Mouse (Mus musculus) gastrocnemius, postnatal 14 days (tissue): ENCODE data around the gene Ccdc113. TPM values are rescaled to one million over a fixed set of nuclear protein-coding genes. Genes with fewer than 3 reads are reported as not detected.

Experiments used
- DNase-seq: peaks from one replicate; pipeline ENCODE4 v3.0.0; 2021; ENCODE audit warnings: mixed read lengths
- intact Hi-C: fragments of 180-260 bp; cut with DNase I; formaldehyde crosslinking; loops from one replicate; pipeline ENCODE4 v1.15.1; 2025; ENCODE audit warnings: low total_unique reads
- total RNA-seq, 2 experiments: library from RNA; stranded (reverse); gene quantifications; 2 replicates each; pipeline ENCODE4 v1.2.3; 2021

Ccdc113 gene
- total RNA-seq, 2 experiments from 2014 or later: not detected

DNA sequence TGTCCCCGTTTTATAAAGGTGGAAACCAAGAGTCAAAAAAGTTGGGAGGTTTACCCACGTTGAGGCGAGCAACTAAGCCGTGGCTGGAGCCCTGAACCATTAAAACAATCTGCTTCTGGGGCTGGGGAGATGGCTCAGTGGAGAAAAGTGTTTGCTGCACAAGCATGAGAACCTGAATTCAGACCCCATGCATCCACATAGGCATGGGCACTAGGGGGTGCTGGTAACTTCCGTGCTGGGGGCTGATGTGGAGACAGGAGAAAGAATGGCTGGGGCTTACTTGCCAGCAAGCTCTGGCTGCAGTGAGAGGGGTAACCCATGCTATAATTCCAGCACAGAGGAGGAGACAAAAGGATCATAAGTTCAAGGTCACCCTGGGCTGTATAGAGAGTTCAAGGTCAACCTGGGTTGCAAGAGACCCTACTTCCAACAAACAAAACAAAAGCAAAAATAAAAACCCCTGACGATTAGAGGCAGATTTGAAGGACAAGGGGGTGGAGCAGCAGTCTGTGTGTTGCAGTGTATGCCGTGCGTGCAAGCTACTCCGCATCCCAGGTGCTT lies 5.1 kb upstream of the Ccdc113 start:
- intact Hi-C loops: no loop called here
- no peak for DNase-seq

DNA sequence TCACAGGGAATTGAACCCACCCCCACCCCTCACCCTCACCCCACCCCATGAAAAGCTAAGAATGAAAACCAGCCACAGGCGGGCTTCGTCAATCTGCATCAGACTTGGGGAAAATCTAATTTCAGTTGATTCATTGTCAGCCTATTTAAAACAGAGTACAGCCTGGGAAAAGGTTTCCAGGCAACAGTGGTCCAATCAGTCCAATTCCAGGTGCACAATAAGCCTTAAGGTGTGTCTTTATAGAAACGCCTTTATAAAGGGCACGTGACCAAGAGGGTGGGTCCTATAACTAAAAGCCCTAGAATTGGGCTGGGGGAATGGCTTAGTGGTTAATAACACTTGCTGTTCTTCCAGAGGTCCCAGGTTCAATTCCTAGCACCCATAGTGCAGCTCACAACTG lies 1.7 kb upstream of the Ccdc113 start:
- no peak for DNase-seq
- intact Hi-C loops: no loop called here

DNA sequence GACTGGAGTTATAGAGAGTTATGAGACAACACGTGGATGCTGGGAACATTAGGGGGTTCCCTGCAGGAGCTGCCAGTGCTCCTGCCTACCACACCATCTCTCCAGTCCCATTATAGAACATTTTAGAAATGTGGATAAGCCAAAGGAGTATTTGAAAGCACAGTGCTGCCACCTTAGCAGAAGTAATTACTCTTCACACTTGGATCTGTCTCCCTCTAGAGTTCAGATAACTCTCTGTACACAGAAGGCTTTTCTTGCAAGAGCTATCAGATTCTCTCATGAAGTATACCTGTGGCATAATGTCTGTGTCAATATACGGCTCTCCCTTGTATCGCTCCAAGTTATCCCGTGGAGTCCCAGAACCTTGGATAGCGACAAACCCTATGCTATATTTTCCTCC lies 5.6 kb downstream of the Ccdc113 start:
- intact Hi-C loops: loop anchor here (5.0 kb wide), 1 partner anchor 908 kb away; no protein-coding TSS in a partner anchor

DNA sequence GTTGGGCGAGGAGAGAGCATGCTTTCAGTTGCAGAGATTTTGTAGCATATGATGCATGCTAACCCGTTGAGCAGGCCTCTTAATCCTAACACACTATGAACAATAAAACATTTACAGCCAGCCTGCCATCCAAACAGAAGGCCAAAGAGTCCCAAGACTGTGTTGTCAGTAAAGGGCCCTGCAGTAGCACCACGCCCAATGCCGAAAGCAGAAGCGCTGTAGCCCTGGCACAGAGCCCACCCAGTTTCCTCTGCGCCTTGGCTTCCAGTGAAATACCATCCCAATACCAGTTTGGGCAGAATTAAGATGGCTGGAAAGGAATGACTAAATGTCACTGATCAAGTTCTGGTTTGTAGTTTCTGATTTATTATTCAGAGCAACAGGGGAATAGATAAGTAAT lies 8.3 kb downstream of the Ccdc113 start:
- intact Hi-C loops: no loop called here
- no peak for DNase-seq

More for the DNA sequence above, 5.6 kb downstream of the Ccdc113 start:
- DNase-seq: no peak

DNA sequence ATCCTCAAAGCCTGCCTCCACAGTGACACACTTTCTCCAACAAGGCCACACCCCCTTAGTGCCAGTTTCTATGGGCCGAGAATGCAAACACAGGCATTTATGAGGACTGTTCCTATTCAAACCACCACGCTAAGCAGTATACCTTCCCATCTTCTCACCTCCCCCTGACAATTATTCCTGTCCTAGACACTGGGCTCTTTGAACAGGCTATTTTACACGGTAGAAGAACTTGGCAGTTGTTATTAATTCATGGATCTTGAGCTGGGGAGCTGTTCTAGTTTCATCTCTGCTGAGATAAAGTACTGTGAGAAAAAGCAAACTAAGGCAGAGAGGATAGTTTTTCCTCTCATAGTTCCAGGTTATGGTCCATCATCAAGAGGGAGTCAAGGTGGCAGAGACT lies 9.2 kb downstream of the Ccdc113 start:
- intact Hi-C loops: no loop called here
- DNase-seq: no peak

DNA sequence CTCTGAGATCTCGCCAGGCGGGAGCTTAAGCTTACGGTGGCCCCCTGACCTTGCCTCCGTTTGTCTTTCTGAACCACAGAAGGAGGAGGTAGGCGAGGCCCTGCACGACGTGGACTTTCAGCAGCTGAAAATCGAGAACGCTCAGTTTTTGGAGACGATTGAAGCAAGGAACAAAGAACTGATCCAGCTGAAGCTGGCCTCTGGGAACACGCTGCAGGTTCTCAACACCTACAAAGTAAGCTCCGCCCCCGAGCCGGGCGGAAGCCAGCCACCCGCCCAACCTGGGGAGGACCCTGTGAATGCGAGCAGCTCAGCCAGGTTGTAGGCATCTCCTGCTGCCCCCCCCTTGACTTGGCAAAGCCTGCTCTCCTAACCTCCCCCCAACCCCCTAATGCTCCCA lies 11.9 kb downstream of the Ccdc113 start:
- no peak for DNase-seq

DNA sequence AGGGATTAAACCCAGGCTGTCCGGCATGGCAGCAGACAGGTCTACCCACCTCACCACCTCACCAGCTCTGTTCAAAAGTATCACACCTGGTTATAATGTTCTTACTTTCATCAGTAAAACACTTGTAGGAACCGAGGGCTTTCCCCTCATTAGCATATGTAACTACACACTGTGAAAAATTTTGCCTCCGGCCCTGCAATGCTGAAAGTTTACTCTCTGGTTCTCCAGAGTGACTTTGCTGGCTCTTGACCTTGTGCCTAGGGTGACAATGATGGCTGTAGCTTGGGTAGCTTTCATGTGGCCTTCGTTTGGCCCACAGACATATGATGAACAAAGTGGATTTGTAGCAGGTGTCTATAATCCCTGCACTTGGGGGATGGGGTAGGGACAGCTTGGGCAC lies 13.1 kb downstream of the Ccdc113 start:
- no peak for DNase-seq
- intact Hi-C loops: no loop called here

More for the DNA sequence above, 11.9 kb downstream of the Ccdc113 start:
- intact Hi-C loops: no loop called here

DNA sequence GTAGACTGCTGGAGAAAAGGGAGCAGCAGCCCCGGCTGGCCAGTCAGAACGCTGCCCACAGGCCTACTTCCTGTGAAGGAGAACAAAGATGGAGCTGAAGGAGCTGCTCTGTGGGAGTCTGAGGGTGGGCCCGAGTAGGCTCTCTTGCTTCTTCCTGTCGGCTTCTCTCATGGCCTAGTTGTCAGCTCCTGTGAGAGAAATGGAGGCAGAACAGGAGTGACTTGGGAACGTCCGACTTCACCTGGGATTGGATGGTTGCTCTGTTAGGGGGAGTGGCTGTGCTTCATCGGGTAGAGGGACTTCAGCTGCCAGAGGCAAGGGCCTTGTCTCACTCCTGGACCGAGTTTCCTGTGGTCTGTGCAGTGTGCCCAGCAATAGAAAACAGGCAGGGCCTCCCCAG lies 14.0 kb downstream of the Ccdc113 start:
- intact Hi-C loops: no loop called here
- DNase-seq: no peak

DNA sequence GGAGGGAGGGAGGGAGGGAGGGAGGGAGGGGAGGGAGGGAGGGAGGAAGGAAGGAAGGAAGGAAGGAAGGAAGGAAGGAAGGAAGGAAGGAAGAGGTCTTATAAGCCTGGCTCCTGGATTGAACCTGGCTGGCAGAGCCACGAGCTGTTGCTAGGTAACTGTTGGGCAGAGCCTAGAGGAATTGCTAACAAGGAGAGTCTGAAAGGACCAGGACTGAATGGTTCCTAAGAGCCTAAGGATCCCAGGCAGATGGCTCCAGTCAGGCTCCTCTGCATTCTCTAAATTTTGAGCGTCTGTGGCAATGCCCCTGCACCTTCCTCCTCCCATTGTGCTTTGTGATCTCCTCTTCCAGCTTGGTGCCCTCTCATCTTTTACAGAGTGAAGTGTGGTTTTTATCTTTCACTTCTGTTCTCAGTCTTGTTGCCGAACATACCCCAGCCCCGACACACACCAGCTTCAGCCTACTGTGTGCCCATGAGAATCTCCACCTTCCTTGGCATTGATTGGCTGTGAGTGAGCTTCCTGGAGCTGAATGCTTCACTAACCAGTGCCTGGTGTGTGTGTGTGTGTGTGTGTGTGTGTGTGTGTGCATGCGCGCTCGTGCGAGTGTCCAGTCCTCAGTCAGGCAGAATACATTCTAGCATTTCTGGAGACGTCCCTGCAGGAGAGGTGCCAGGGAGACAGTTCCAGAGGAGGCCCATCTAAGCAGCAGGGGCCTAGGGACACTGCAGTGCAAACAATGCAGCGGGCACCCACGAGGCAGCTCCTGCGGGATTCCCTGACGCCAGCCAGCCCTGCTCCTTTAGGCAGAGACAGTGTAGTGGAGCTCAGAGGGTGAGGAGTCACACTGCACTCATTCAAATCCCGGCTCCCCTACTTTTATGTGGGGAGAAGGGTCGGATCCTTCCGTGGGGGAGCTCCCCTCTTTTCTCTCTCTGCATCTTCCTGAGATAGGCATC lies 16.3 kb downstream of the Ccdc113 start:
- intact Hi-C loops: no loop called here
- no peak for DNase-seq

DNA sequence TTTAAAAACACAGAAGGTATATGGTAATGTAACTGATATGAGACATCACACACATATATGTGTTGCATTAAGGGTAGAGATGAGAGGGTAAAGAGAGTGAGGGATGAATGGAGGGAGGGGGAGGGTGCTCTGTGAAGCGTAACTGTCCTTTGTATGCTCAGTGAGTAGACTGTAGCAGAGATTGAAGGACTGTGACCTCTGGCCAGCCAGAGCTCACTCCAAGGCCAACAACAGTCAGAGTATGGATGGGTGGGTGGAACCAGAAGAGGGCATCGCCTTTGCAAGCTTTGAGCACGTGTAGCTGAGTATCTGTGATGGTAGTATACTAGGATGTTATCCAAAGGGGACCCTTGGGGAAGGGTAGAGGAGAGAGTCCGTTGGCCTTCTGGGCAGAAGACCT lies 17.7 kb downstream of the Ccdc113 start:
- DNase-seq: no peak
- intact Hi-C loops: no loop called here

DNA sequence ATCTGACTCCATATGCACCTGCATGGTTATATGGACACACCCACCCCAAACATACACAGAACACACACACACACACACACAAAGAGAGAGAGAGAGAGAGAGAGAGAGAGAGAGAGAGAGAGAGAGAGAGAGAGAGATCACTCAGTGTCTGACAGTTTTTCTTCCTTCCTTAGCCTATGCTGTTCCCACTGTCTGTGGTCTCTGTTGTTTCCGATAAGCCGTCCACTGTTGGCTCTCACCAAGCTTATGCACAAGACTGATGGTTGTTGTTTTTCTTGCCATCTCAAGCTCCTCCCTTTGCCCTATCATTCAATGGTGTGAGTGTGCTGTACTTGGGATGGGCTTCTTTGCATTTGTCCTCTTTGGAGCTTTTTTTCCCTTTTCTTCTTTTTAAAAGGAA lies 22.1 kb downstream of the Ccdc113 start:
- intact Hi-C loops: no loop called here
- no peak for DNase-seq

DNA sequence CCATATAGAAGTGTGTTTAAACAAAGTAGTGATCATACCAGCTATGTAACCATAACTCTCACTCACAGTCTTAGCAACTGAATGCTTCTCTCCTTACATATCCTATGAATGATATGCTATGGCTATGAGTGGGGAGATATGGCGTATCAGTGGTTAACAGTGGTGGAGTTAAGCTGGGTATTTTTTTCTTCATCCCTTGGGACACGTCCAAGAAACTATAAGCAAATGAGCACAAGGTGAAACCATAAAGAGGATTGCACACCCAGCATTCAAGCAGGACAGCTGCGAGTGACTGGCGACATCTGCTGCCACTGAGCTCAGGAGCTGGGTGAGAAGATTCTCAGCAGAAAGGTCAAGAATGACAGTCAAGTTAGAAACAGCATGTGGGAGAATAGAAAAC lies 32.3 kb downstream of the Ccdc113 start:
- intact Hi-C loops: no loop called here
- DNase-seq: no peak

DNA sequence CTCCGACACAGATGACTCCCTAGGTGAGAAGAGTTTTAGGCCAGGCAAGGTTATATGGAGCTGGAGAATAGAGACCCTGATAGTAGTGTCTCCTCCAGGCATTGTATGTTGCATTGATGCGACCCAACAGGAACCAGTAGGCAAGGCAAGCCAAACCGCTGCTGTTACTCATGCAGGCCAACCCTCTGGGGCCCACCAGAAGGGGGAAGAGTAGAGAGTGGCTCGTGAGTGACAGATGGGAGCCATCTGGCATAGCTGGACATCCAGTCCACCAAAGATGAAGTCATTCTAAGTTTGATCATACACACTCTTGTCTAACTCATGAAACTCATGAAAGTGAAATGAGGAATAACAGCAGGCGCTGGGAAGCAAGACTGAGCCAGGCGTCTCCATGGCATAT lies 32.9 kb downstream of the Ccdc113 start:
- no peak for DNase-seq
- intact Hi-C loops: no loop called here

DNA sequence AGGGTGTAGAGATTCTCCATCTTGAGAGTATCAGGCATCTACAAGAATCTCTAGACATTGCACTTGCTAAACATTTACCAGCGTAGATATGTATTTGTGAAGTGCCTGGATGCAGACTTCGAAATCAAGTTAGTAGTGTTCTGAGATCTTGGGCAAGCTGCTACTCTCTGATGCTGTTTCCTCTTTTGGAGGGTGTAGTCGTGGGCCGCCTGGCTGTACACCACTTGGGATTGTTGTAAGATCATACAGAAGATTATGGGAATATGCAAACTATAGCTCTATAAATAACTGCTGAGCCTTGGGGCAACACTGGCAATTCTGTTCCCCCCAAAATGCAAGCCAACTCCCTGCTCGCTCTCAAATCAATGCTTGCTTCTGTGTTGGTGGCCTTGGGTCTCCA lies 39.3 kb downstream of the Ccdc113 start:
- intact Hi-C loops: no loop called here
- no peak for DNase-seq

DNA sequence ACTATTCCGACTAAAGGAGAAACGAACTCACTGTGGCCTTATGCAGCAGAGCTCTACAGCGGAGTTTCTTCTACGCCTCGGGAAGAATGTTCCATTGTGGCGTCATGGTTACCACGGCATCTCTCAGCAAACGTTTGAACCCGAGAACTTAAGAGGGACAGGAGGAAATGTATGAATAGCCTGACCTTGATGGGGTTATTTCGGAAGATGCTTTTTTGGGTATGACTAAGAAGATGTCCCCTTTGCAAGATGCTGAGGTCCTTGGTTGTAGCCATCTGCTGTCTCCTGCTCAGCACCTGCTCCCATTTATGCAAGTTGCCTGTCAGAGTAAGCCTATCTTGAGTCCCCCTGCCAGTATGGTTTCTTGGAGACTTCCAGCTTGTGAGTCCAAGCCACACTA lies 42.4 kb downstream of the Ccdc113 start, which contains the start of gene Prss54:
TSS of gene Prss54 (minus strand) at position 101 of the 400 bp plus-strand sequence.
- intact Hi-C loops: no loop called here
- DNase-seq: no peak

DNA sequence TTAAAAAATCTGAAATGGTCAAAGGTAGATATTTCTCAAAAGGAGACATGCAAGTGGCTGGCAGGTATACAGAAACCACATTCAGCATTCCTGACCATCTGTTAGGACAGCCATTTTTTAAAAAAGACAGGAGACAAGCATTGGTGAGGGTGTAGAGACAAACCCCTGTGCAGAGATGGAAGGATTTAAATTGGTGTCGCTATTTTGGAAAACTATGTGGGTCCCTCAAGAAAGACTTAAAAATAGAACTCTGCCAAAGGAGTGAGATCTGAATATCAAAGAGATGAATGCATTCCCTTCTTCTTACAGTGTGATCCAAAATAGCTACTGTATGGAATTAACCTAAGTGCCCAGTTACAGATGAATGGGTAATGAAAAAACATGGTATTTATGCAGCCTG lies 53.5 kb downstream of the Ccdc113 start:
- intact Hi-C loops: no loop called here
- no peak for DNase-seq

DNA sequence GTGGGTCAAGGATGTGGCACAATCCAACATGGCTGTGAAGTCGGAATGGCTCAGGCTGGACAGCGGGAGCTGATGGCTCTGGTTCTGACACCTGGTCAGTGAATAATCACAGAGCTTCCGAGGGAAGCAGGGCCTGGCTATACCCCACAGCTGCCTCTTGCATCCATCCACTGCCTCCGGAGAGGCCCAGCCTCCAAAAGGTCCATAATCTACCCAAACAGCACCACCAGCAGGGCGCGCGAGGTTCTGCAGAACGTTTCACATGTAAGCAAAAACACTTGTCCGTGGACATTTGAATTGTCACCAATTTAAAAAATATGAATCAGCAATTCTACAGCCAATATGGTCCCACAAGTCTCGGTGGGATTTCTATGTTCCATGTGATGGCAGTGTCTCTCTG lies 55.4 kb downstream of the Ccdc113 start:
- no peak for DNase-seq
- intact Hi-C loops: no loop called here

DNA sequence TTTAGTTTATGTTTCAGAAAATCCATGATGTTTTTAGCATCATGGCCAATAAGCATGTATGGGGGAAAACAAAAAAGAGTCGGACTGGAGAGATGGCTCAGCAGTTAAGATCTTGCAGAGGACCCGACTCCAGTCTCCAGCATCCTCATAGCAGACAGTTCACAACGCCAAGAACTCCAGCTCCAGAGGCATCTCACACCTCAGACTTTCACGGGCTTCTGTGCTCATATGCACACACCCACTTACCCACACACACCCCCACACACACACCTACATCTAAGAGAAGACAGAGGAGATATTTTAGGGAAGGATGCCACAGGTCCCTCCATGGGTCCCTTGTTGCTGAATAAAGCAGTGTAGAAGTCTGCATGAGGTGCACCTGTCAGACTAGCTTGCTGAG lies 56.7 kb downstream of the Ccdc113 start:
- DNase-seq: no peak
- intact Hi-C loops: loop anchor here (10.0 kb wide), 1 partner anchor 324 kb away; no protein-coding TSS in a partner anchor

DNA sequence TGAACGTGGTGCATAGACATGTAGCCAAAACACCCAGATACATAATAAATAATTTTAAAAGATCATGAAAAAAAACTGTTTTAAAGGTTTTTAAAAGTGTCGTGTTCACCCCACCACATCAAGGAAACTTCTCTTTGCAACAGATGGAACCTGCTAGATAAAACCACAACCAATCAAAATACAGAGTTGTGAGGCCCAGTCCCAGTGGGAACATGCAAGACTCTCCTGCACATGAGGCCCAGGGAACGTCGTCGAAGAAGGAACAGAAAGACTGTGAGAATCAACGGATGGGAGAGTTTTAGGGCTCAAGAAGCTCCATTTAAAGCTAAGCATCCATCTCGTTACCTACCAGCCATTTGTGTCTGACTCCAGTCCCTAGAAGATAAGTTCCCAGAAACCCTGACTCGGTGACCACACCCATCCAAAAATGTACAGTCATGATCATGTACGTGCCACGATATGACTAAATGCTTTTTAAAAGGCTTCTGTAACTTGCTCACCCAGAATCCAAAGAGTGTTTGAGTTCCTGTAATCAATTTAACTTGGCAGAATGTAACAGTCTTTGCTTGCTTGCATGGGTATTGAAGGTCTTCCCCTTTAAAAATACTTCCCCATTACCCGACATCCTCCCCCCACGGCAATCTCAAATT lies 58.4 kb downstream of the Ccdc113 start:
- DNase-seq: no peak
- intact Hi-C loops: loop anchor here (10.0 kb wide), 1 partner anchor 323 kb away; no protein-coding TSS in a partner anchor
